28 mouse cellular contexts compared by ENCODE assay signal in the genomic region with DNA sequence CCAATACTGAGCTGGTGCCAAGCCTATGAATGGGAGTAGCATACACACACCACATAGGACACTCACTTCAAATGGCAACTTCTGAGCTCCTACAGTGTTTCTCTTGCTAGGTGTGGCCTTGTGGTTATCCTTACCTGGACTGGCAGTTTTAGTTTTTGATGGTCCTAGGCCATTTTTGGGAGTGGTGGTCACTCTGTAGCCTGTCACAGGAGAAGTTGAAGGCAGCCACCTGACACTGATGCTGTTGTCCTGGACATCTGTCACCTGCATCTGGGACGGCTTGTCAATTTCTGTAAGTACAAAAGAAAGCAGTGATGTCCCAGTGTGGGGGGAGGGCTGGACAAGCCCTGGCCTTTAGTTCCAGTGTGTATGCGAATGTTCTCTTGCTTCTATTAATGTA.
"Had no signal": no experiment of that assay in that cellular context is flagged by ENCODE, and none has a peak within 500 bp of the region (broad histone marks: within the 10 kb centered on the region; RNA-seq: fewer than 3 reads in every experiment).

No protein-coding gene starts in this region.

- H3K9me3 ChIP-seq: embryonic facial prominence, embryonic 10.5 days; embryonic facial prominence, embryonic 12.5 days; embryonic facial prominence, embryonic 13.5 days; embryonic facial prominence, embryonic 15.5 days; forebrain, embryonic 10.5 days; forebrain, embryonic 12.5 days; forebrain, embryonic 13.5 days; forebrain, embryonic 15.5 days had no signal

- H3K27ac ChIP-seq: embryonic facial prominence, embryonic 10.5 days; embryonic facial prominence, embryonic 12.5 days; embryonic facial prominence, embryonic 13.5 days; embryonic facial prominence, embryonic 15.5 days; forebrain, embryonic 10.5 days; forebrain, embryonic 12.5 days; forebrain, embryonic 13.5 days; forebrain, embryonic 15.5 days; gastrocnemius, adult 2 months; heart, adult 2 months had no signal

- DNase-seq: cerebellum, adult 2 months; cerebellum, adult 8-10 months; cerebellum, adult 9-10 months; cerebellum, adult 9-11 months; cerebellum, postnatal 10 days; cerebellum, postnatal 14 days; cerebellum, postnatal 25 days; cerebellum, postnatal 36 days; embryo, embryonic 11 days; forebrain, postnatal 0 days; gastrocnemius, adult 2 months; gastrocnemius, postnatal 10 days; gastrocnemius, postnatal 14 days; gastrocnemius, postnatal 25 days; gastrocnemius, postnatal 36 days; heart, adult 18-20 months; heart, adult 2 months had no signal

- ATAC-seq: forebrain, embryonic 13.5 days; forebrain, embryonic 14.5 days; forebrain, embryonic 15.5 days; forebrain, embryonic 16.5 days; forebrain, postnatal 0 days had no signal

- H3K9ac ChIP-seq: embryonic facial prominence, embryonic 12.5 days; embryonic facial prominence, embryonic 13.5 days; embryonic facial prominence, embryonic 15.5 days; forebrain, embryonic 12.5 days; forebrain, embryonic 13.5 days; forebrain, embryonic 15.5 days; forebrain, postnatal 0 days had no signal

- H3K4me2 ChIP-seq: embryonic facial prominence, embryonic 12.5 days; embryonic facial prominence, embryonic 13.5 days; embryonic facial prominence, embryonic 15.5 days; forebrain, embryonic 12.5 days; forebrain, embryonic 13.5 days; forebrain, embryonic 15.5 days had no signal

- H3K27me3 ChIP-seq: embryonic facial prominence, embryonic 12.5 days; embryonic facial prominence, embryonic 13.5 days; embryonic facial prominence, embryonic 15.5 days; forebrain, embryonic 13.5 days; forebrain, embryonic 15.5 days had no signal

- H3K4me3 ChIP-seq: embryonic facial prominence, embryonic 10.5 days; embryonic facial prominence, embryonic 12.5 days; embryonic facial prominence, embryonic 13.5 days; embryonic facial prominence, embryonic 15.5 days; erythroblast, embryonic 14.5 days; forebrain, embryonic 10.5 days; forebrain, embryonic 12.5 days; forebrain, embryonic 13.5 days; forebrain, embryonic 15.5 days; gastrocnemius, adult 2 months; heart, adult 2 months had no signal

- H3K4me1 ChIP-seq: embryonic facial prominence, embryonic 10.5 days; embryonic facial prominence, embryonic 12.5 days; embryonic facial prominence, embryonic 13.5 days; embryonic facial prominence, embryonic 15.5 days; forebrain, embryonic 10.5 days; forebrain, embryonic 12.5 days; forebrain, embryonic 13.5 days; forebrain, embryonic 15.5 days had no signal
